Mouse (Mus musculus): Measurements from ENCODE around the gene Ptprt.

- no peak for TF ChIP-seq CTCF (conservative IDR thresholded peaks at IDR 0.05; ENCODE audit: insufficient read depth, insufficient read length, low read depth, low read length)
- TF ChIP-seq POLR2A (IDR thresholded peaks at IDR 0.05; ENCODE audit: low read depth, low read length), result no peak
Observed at GRCm38 (mm10) chr2:162282121-162282520, 378.8 kb downstream of the Ptprt start.

Measured in kidney, adult 2 months (tissue).